Mouse (Mus musculus) stomach, embryonic 15.5 days (tissue): ENCODE results near the gene Mast2. TPM values are rescaled to one million over a fixed set of nuclear protein-coding genes. Genes with fewer than 3 reads are reported as not detected.

Source experiments
- ATAC-seq: fragments of 200-750 bp; cut with Nextera tagmentation; 2 replicates; pipeline ENCODE4 v1.8.0; 2017; ENCODE audit warnings: low read depth, moderate number of reproducible peaks, moderate TSS enrichment; ENCODE audit not compliant: insufficient read depth, low FRiP score
- H3K27ac ChIP-seq: fragments of 300-500 bp; sonication (generic); 2 replicates; pipeline ENCODE4 v1.5.1; 2015; ENCODE audit warnings: mild to moderate bottlenecking, inconsistent platforms
- H3K27me3 ChIP-seq: fragments of 300-500 bp; sonication (generic); replicated peaks from 2 replicates; pipeline ENCODE4 v1.6.1; 2015; ENCODE audit warnings: inconsistent platforms
- H3K36me3 ChIP-seq: fragments of 300-500 bp; sonication (generic); 2 replicates; pipeline ENCODE4 v1.6.1; 2015; ENCODE audit warnings: inconsistent platforms
- H3K4me1 ChIP-seq: fragments of 300-500 bp; sonication (generic); 2 replicates; pipeline ENCODE4 v1.6.1; 2015; ENCODE audit warnings: inconsistent platforms
- H3K4me2 ChIP-seq: fragments of 300-500 bp; sonication (generic); 2 replicates; pipeline ENCODE4 v1.6.1; 2015; ENCODE audit warnings: mild to moderate bottlenecking, inconsistent platforms
- H3K4me3 ChIP-seq: fragments of 300-500 bp; sonication (generic); replicated peaks from 2 replicates; pipeline ENCODE4 v1.5.1; 2015; ENCODE audit warnings: inconsistent platforms
- H3K9ac ChIP-seq: fragments of 300-500 bp; sonication (generic); 2 replicates; pipeline ENCODE4 v1.6.1; 2015; ENCODE audit warnings: inconsistent platforms
- H3K9me3 ChIP-seq: fragments of 300-500 bp; sonication (generic); 2 replicates; pipeline ENCODE4 v1.6.1; 2016; ENCODE audit warnings: inconsistent platforms
- WGBS: fragments of 180-500 bp; shearing (Covaris S2); methylation state at CpG from one replicate; pipeline ENCODE4 v1.1.7; 2015; 5-methylcytosine and 5-hydroxymethylcytosine counted together
- polyA plus RNA-seq: library from polyadenylated mRNA; unstranded; fragments of >200 nt; fragmentation: Nextera tagmentation; extraction: Ambion mirVana; gene quantifications from 2 replicates; pipeline ENCODE4 v1.2.1, GENCODE M21; 2015

Mast2 gene
- polyA plus RNA-seq, 1 experiment from 2014 or later = 13.0 TPM

DNA sequence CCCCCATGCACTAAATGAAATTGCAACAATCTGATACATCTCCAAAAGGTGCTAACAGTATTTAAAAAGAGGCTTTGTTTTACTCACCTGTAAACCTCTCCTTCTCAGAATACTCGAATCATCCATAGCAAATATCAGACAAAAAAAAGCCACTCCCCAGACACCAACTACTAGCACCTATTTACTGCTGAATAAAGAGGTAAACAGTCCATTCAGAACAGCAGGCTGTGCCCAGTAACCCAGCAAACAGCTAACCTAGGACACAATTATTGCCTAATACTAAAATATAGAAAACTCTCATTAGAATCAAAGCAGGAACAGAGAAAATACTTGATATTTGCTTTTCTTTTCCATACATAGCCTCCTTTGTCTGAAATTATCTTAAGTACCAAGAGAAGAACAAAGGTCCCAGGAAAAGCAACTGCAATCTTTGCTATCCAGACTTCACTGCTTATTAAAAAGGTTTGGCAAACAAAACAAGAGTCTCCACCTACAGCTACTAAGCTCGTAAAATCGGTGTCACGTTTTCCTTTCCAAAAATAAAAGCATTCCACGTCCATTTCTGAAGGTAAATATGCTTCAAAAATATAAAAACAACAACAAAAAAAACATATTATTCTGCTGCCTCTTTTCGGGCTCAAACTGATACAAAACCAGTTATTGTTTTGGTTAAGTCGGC, 58.6 kb downstream of the Mast2 start:
- Histone ChIP-seq H3K4me1 (0 out of 2 replicates have a peak, but pooled peaks cover 3% of the 10 kb centered on the region), H3K36me3 (no peaks in the 10 kb centered on the region), H3K27me3 (no peaks in the 10 kb centered on the region), H3K9ac (no peak overlapping the region), H3K9me3 (no peaks in the 10 kb centered on the region), H3K27ac (no peak overlapping the region), H3K4me3 (no peak overlapping the region), H3K4me2 (peak overlapping the region; percentile 35; the same call in 1 of the 2 replicates)
- no peak for ATAC-seq
- 49% methylated on average over 7 of the region's 7 CpGs for WGBS

DNA sequence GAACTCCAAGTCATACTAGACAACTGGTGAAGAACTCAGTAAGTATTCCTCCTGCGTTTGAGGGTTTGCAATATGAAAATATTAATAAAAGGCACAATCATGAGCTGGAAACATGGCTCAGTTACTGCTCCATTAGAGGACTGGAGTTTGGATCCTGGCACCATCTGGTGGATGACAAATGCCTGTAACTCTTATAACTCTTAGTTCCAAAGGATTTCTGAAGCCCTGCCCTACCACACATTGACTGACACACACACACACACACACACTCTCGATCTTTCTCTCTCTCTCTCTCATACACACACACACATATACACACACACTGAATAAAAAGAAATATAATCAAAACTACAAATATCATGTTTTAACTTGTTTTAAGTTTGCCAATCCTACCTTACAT, 60.1 kb downstream of the Mast2 start:
- Histone ChIP-seq H3K4me1 (0 out of 2 replicates have a peak, but pooled peaks cover 3% of the 10 kb centered on the region), H3K9me3 (no peaks in the 10 kb centered on the region), H3K4me3 (no peak overlapping the region), H3K9ac (no peak overlapping the region), H3K4me2 (no peak overlapping the region), H3K27me3 (no peaks in the 10 kb centered on the region), H3K27ac (no peak overlapping the region), H3K36me3 (no peaks in the 10 kb centered on the region)
- no peak for ATAC-seq
- 76% methylated on average over 2 of the region's 2 CpGs for WGBS

DNA sequence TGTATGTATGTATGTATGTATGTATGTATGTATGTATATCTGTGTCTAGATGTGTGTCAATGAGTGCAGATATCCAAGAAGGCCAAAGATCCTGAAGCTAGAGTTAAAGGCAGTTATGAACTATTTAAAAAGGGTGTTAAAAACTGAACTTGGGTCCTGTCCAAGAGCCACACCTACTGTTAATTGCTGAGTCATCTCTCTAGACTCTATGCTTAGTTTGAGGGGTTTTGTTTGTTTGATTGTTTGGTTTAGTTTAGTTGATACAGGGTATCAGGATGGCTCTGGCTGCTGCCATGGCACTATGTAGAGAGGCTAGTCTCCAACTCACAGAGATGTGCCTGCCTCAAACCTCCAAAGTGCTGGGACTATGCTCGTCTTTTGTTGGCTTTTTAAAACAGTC, 61.3 kb downstream of the Mast2 start:
- no peaks in the 10 kb centered on the region for H3K27me3 ChIP-seq
- H3K9ac ChIP-seq = no peak overlapping the region
- H3K9me3 ChIP-seq = no peaks in the 10 kb centered on the region
- no peaks in the 10 kb centered on the region for H3K36me3 ChIP-seq
- 88% methylated on average over 1 of the region's 1 CpGs for WGBS
- ATAC-seq = no peak
- H3K4me1 ChIP-seq = 0 out of 2 replicates have a peak, but pooled peaks cover 3% of the 10 kb centered on the region
- no peak overlapping the region for H3K27ac ChIP-seq
- H3K4me3 ChIP-seq = no peak overlapping the region
- H3K4me2 ChIP-seq = no peak overlapping the region

GRCm38 (mm10) chr4:116398051-116398450, 65.9 kb downstream of the Mast2 start:
- H3K36me3 ChIP-seq = no peaks in the 10 kb centered on the region
- ATAC-seq = no peak
- H3K9ac ChIP-seq = no peak overlapping the region
- H3K27me3 ChIP-seq = no peaks in the 10 kb centered on the region
- H3K4me1 ChIP-seq = no peaks in the 10 kb centered on the region
- no peak overlapping the region for H3K4me2 ChIP-seq
- H3K27ac ChIP-seq = no peak overlapping the region
- WGBS = 20% methylated on average over 1 of the region's 1 CpGs
- no peaks in the 10 kb centered on the region for H3K9me3 ChIP-seq
- H3K4me3 ChIP-seq = no peak overlapping the region

DNA sequence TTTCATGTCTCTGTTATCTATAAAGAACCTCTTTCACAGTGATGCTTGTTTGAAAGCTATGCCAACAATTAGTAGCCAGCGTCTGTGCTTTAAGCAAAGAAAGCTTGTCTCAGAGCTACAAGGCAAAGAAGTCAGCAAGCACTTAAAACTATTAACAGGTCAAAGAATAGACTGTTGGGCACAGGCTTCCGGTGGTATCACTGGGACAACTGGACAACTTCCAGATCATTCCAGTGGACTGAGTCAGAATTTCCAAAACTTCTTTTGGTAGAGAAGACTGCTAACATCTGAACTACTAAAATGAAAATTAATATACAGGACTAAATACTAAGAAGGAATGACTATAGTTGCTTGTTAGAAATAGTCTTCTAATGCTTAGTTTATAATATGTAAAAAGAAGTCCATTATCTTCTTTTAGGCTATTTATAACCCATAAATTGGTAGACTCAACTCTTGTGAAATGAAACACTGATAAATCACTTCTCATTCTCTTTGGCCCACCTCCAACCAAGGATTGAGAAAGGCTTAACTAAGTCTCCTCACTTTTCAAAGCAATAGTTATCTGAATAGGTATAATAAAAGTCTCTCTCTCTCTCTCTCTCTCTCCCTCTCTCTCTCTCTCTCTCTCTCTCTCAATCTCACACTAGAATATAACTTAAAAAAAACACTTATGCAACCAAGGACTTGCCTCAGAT, 85.9 kb downstream of the Mast2 start:
- H3K4me1 ChIP-seq = no peaks in the 10 kb centered on the region
- no peak overlapping the region for H3K4me3 ChIP-seq
- no peaks in the 10 kb centered on the region for H3K9me3 ChIP-seq
- WGBS = 48% methylated on average over 2 of the region's 2 CpGs
- H3K4me2 ChIP-seq = no peak overlapping the region
- H3K27me3 ChIP-seq = no peaks in the 10 kb centered on the region
- no peak for ATAC-seq
- H3K36me3 ChIP-seq = no peaks in the 10 kb centered on the region
- H3K9ac ChIP-seq = no peak overlapping the region
- no peak overlapping the region for H3K27ac ChIP-seq

DNA sequence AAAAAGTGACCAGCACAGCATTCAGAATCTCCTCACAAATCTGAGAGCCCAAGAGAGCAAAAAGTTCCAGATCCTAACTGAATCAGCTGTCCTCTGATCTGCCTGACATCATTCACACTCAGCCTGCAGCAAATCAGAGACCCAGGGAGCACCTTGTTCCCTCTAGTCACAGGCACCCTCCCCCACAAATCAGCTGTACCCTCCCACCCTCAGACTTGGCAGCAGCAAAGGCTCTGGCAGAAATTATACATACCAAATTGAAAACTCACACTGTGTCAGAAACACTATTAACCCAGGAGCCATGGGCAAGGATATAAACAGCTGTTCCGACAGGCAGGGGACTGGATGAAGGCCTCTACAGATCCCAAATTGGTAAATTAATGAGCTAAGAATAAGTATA, 92.3 kb downstream of the Mast2 start:
- Histone ChIP-seq H3K4me1 (no peaks in the 10 kb centered on the region), H3K9ac (no peak overlapping the region), H3K4me2 (no peak overlapping the region), H3K27ac (no peak overlapping the region), H3K27me3 (no peaks in the 10 kb centered on the region), H3K9me3 (no peaks in the 10 kb centered on the region), H3K4me3 (no peak overlapping the region), H3K36me3 (no peaks in the 10 kb centered on the region)
- 69% methylated on average over 1 of the region's 1 CpGs for WGBS
- ATAC-seq = no peak

DNA sequence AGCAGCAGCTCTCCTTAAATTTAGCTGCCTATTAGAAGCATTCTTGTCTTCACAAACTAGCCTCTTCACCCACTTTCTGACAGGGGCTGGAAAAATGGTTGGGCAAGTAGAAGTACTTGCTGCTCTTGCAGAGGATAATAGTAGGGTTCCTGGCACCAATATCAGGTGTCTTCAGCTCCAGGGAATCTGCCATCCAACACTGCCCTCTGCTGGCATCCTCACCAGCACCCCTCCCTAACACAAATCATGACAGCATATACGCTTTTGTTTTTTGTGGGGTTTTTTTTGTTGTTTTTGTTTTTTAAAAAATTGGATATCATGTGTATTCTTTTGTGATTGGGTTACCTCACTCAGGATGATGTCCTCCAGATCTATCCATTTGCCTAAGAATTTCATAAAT, 105.9 kb downstream of the Mast2 start:
- ATAC-seq = no peak
- Histone ChIP-seq H3K27ac (no peak overlapping the region), H3K9me3 (no peaks in the 10 kb centered on the region), H3K27me3 (no peaks in the 10 kb centered on the region), H3K4me2 (no peak overlapping the region), H3K4me3 (no peak overlapping the region), H3K4me1 (no peaks in the 10 kb centered on the region), H3K9ac (no peak overlapping the region), H3K36me3 (no peaks in the 10 kb centered on the region)
- WGBS = 95% methylated on average over 1 of the region's 1 CpGs

GRCm38 (mm10) chr4:116352919-116353318, 111.1 kb downstream of the Mast2 start:
- WGBS = 86% methylated on average over 3 of the region's 3 CpGs
- Histone ChIP-seq H3K27me3 (no peaks in the 10 kb centered on the region), H3K4me1 (no peaks in the 10 kb centered on the region), H3K4me3 (no peak overlapping the region), H3K27ac (no peak overlapping the region), H3K36me3 (no peaks in the 10 kb centered on the region), H3K9me3 (no peaks in the 10 kb centered on the region), H3K9ac (no peak overlapping the region), H3K4me2 (no peak overlapping the region)
- ATAC-seq = no peak

GRCm38 (mm10) chr4:116352496-116352895, 111.5 kb downstream of the Mast2 start:
- no peaks in the 10 kb centered on the region for H3K36me3 ChIP-seq
- no peak overlapping the region for H3K4me2 ChIP-seq
- H3K9ac ChIP-seq = no peak overlapping the region
- H3K4me1 ChIP-seq = no peaks in the 10 kb centered on the region
- H3K9me3 ChIP-seq = no peaks in the 10 kb centered on the region
- H3K4me3 ChIP-seq = no peak overlapping the region
- 81% methylated on average over 3 of the region's 3 CpGs for WGBS
- no peaks in the 10 kb centered on the region for H3K27me3 ChIP-seq
- ATAC-seq = no peak
- no peak overlapping the region for H3K27ac ChIP-seq

- no peaks in the 10 kb centered on the region for H3K27me3 ChIP-seq
- ATAC-seq = no peak
- no peak overlapping the region for H3K4me3 ChIP-seq
- H3K4me1 ChIP-seq = no peaks in the 10 kb centered on the region
- H3K9ac ChIP-seq = no peak overlapping the region
- H3K36me3 ChIP-seq = no peaks in the 10 kb centered on the region
- H3K27ac ChIP-seq = no peak overlapping the region
- H3K9me3 ChIP-seq = no peaks in the 10 kb centered on the region
- no peak overlapping the region for H3K4me2 ChIP-seq
Measured at GRCm38 (mm10) chr4:116342119-116342518, 121.9 kb downstream of the Mast2 start.

- Histone ChIP-seq H3K27ac (no peak overlapping the region), H3K4me1 (no peaks in the 10 kb centered on the region), H3K9me3 (no peaks in the 10 kb centered on the region), H3K4me3 (no peak overlapping the region), H3K36me3 (no peaks in the 10 kb centered on the region), H3K27me3 (no peaks in the 10 kb centered on the region), H3K4me2 (no peak overlapping the region), H3K9ac (no peak overlapping the region)
- no peak for ATAC-seq
- WGBS = 69% methylated on average over 1 of the region's 1 CpGs
Measured at GRCm38 (mm10) chr4:116336294-116336693, 127.7 kb downstream of the Mast2 start.

- 0 out of 2 replicates have a peak, but pooled peaks cover 11% of the 10 kb centered on the region for H3K36me3 ChIP-seq
- ATAC-seq = no peak
- H3K27ac ChIP-seq = no peak overlapping the region
- H3K4me2 ChIP-seq = no peak overlapping the region
- H3K4me1 ChIP-seq = no peaks in the 10 kb centered on the region
- H3K4me3 ChIP-seq = no peak overlapping the region
- WGBS = 97% methylated on average over 3 of the region's 3 CpGs
- H3K9me3 ChIP-seq = no peaks in the 10 kb centered on the region
- H3K27me3 ChIP-seq = no peaks in the 10 kb centered on the region
- no peak overlapping the region for H3K9ac ChIP-seq
Measured at GRCm38 (mm10) chr4:116329256-116329655, 134.7 kb downstream of the Mast2 start.
